Mouse (Mus musculus): Measurements from ENCODE around the gene N4bp2l2. TPM values are rescaled to one million over a fixed set of nuclear protein-coding genes. Genes with fewer than 3 reads are reported as not detected.
A peak's percentile ranks its signal among the peaks of the same experiment; 100 is the strongest.

The N4bp2l2 gene
- polyA plus RNA-seq, 1 experiment, result 20.0 TPM

- Histone ChIP-seq H3K27ac (ENCODE audit: control insufficient read depth, insufficient read depth, low read depth, low read length) (no peak overlapping the region), H3K4me3 (ENCODE audit: control insufficient read depth, low read depth, low read length) (peak overlapping the region; percentile 49), H3K27me3 (ENCODE audit: control insufficient read depth, insufficient read depth, low read length) (no peaks in the 10 kb centered on the region), H3K36me3 (ENCODE audit: control insufficient read depth, insufficient read depth, low read length) (peaks cover 7% of the 10 kb centered on the region), H3K4me1 (ENCODE audit: control insufficient read depth, insufficient read depth, low read length) (no peaks in the 10 kb centered on the region)
- TF ChIP-seq CTCF (IDR thresholded peaks at IDR 0.05; ENCODE audit: control insufficient read depth, insufficient read depth, insufficient replicate concordance, low read depth, low read length) (no peak), POLR2A (IDR thresholded peaks at IDR 0.05; ENCODE audit: control insufficient read depth, low read depth, low read length) (no peak)
Measured at GRCm38 (mm10) chr5:150566971-150567370, 99.0 kb downstream of the N4bp2l2 start.

GRCm38 (mm10) chr5:150566226-150566625, 99.8 kb downstream of the N4bp2l2 start:
- 0 out of 2 replicates have a peak overlapping the region, but pooled peaks have one; percentile 3 for H3K27ac ChIP-seq (ENCODE audit: control insufficient read depth, insufficient read depth, low read depth, low read length)
- H3K36me3 ChIP-seq (ENCODE audit: control insufficient read depth, insufficient read depth, low read length), result peaks cover 7% of the 10 kb centered on the region

GRCm38 (mm10) chr5:150564426-150564825, 101.6 kb downstream of the N4bp2l2 start:
- no peaks in the 10 kb centered on the region for H3K4me1 ChIP-seq (ENCODE audit: control insufficient read depth, insufficient read depth, low read length)
- peak overlapping the region; percentile 59 for H3K4me3 ChIP-seq (ENCODE audit: control insufficient read depth, low read depth, low read length)
- no peaks in the 10 kb centered on the region for H3K27me3 ChIP-seq (ENCODE audit: control insufficient read depth, insufficient read depth, low read length)
- TF ChIP-seq CTCF (IDR thresholded peaks at IDR 0.05; ENCODE audit: control insufficient read depth, insufficient read depth, insufficient replicate concordance, low read depth, low read length) (no peak), POLR2A (IDR thresholded peaks at IDR 0.05; ENCODE audit: control insufficient read depth, low read depth, low read length) (no peak)
- no peak overlapping the region for H3K27ac ChIP-seq (ENCODE audit: control insufficient read depth, insufficient read depth, low read depth, low read length)
- peaks cover 7% of the 10 kb centered on the region for H3K36me3 ChIP-seq (ENCODE audit: control insufficient read depth, insufficient read depth, low read length)

More at GRCm38 (mm10) chr5:150566226-150566625, 99.8 kb downstream of the N4bp2l2 start:
- TF ChIP-seq CTCF (IDR thresholded peaks at IDR 0.05; ENCODE audit: control insufficient read depth, insufficient read depth, insufficient replicate concordance, low read depth, low read length) (no peak), POLR2A (IDR thresholded peaks at IDR 0.05; ENCODE audit: control insufficient read depth, low read depth, low read length) (no peak)
- peak overlapping the region; percentile 49 for H3K4me3 ChIP-seq (ENCODE audit: control insufficient read depth, low read depth, low read length)
- H3K27me3 ChIP-seq (ENCODE audit: control insufficient read depth, insufficient read depth, low read length), result no peaks in the 10 kb centered on the region
- H3K4me1 ChIP-seq (ENCODE audit: control insufficient read depth, insufficient read depth, low read length), result no peaks in the 10 kb centered on the region

- Histone ChIP-seq H3K4me3 (ENCODE audit: control insufficient read depth, low read depth, low read length) (no peak overlapping the region), H3K36me3 (ENCODE audit: control insufficient read depth, insufficient read depth, low read length) (peaks cover 3% of the 10 kb centered on the region), H3K27ac (ENCODE audit: control insufficient read depth, insufficient read depth, low read depth, low read length) (no peak overlapping the region; the same call in 1 of the 2 replicates), H3K27me3 (ENCODE audit: control insufficient read depth, insufficient read depth, low read length) (no peaks in the 10 kb centered on the region), H3K4me1 (ENCODE audit: control insufficient read depth, insufficient read depth, low read length) (no peaks in the 10 kb centered on the region)
- TF ChIP-seq CTCF (IDR thresholded peaks at IDR 0.05; ENCODE audit: control insufficient read depth, insufficient read depth, insufficient replicate concordance, low read depth, low read length) (no peak), POLR2A (IDR thresholded peaks at IDR 0.05; ENCODE audit: control insufficient read depth, low read depth, low read length) (no peak)
Measured at GRCm38 (mm10) chr5:150561783-150562182, 104.2 kb downstream of the N4bp2l2 start.

GRCm38 (mm10) chr5:150561376-150561775, 104.6 kb downstream of the N4bp2l2 start:
- no peaks in the 10 kb centered on the region for H3K4me1 ChIP-seq (ENCODE audit: control insufficient read depth, insufficient read depth, low read length)

GRCm38 (mm10) chr5:150560851-150561250, 105.1 kb downstream of the N4bp2l2 start:
- H3K36me3 ChIP-seq (ENCODE audit: control insufficient read depth, insufficient read depth, low read length), result peaks cover 3% of the 10 kb centered on the region
- no peaks in the 10 kb centered on the region for H3K27me3 ChIP-seq (ENCODE audit: control insufficient read depth, insufficient read depth, low read length)
- H3K4me3 ChIP-seq (ENCODE audit: control insufficient read depth, low read depth, low read length), result no peak overlapping the region
- TF ChIP-seq CTCF (IDR thresholded peaks at IDR 0.05; ENCODE audit: control insufficient read depth, insufficient read depth, insufficient replicate concordance, low read depth, low read length) (no peak), POLR2A (IDR thresholded peaks at IDR 0.05; ENCODE audit: control insufficient read depth, low read depth, low read length) (no peak)
- H3K4me1 ChIP-seq (ENCODE audit: control insufficient read depth, insufficient read depth, low read length), result no peaks in the 10 kb centered on the region
- no peak overlapping the region for H3K27ac ChIP-seq (ENCODE audit: control insufficient read depth, insufficient read depth, low read depth, low read length)

More at GRCm38 (mm10) chr5:150561376-150561775, 104.6 kb downstream of the N4bp2l2 start:
- H3K27ac ChIP-seq (ENCODE audit: control insufficient read depth, insufficient read depth, low read depth, low read length), result no peak overlapping the region; the same call in 1 of the 2 replicates
- H3K27me3 ChIP-seq (ENCODE audit: control insufficient read depth, insufficient read depth, low read length), result no peaks in the 10 kb centered on the region
- no peak overlapping the region for H3K4me3 ChIP-seq (ENCODE audit: control insufficient read depth, low read depth, low read length)
- peaks cover 3% of the 10 kb centered on the region for H3K36me3 ChIP-seq (ENCODE audit: control insufficient read depth, insufficient read depth, low read length)
- TF ChIP-seq POLR2A (IDR thresholded peaks at IDR 0.05; ENCODE audit: control insufficient read depth, low read depth, low read length), result no peak
- no peak for TF ChIP-seq CTCF (IDR thresholded peaks at IDR 0.05; ENCODE audit: control insufficient read depth, insufficient read depth, insufficient replicate concordance, low read depth, low read length)

GRCm38 (mm10) chr5:150559519-150560103, 106.4 kb downstream of the N4bp2l2 start:
- no peaks in the 10 kb centered on the region for H3K27me3 ChIP-seq (ENCODE audit: control insufficient read depth, insufficient read depth, low read length)
- H3K36me3 ChIP-seq (ENCODE audit: control insufficient read depth, insufficient read depth, low read length), result peaks cover 3% of the 10 kb centered on the region

More at GRCm38 (mm10) chr5:150559519-150560103, 106.4 kb downstream of the N4bp2l2 start:
- H3K27ac ChIP-seq (ENCODE audit: control insufficient read depth, insufficient read depth, low read depth, low read length), result peak overlapping the region; percentile 32; the same call in 1 of the 2 replicates
- H3K4me3 ChIP-seq (ENCODE audit: control insufficient read depth, low read depth, low read length), result no peak overlapping the region
- no peaks in the 10 kb centered on the region for H3K4me1 ChIP-seq (ENCODE audit: control insufficient read depth, insufficient read depth, low read length)
- no peak for TF ChIP-seq CTCF (IDR thresholded peaks at IDR 0.05; ENCODE audit: control insufficient read depth, insufficient read depth, insufficient replicate concordance, low read depth, low read length)

Other genes with a start within 250 kb of the N4bp2l2 start
- gene Zar1l, start 148.0 kb downstream of the N4bp2l2 start, polyA plus RNA-seq (2012; rRNA removed), result 0.12 TPM in 1 of 2 replicates, not detected in the other
- 27.5 and 27.9 TPM in 2 replicates for gene Brca2, start 143.6 kb downstream of the N4bp2l2 start, polyA plus RNA-seq (2012; rRNA removed)
- gene N4bp2l1, start 69.0 kb downstream of the N4bp2l2 start, polyA plus RNA-seq (2012; rRNA removed), result 9.6 and 12.8 TPM in 2 replicates
- gene Pds5b, start 7.6 kb upstream of the N4bp2l2 start, polyA plus RNA-seq (2012; rRNA removed), result 4.9 and 5.6 TPM in 2 replicates